Mouse (Mus musculus): Measurements from ENCODE around the gene Vat1. TPM values are rescaled to one million over a fixed set of nuclear protein-coding genes. Genes with fewer than 3 reads are reported as not detected.
"Not testable (repeated sequence)": the region's sequence is repeated elsewhere in the genome, so short reads cannot be mapped to it uniquely, and the experiment has no call there.

Vat1 gene
- polyA plus RNA-seq, 1 experiment, result 272 TPM

- H3K4me3 ChIP-seq (ENCODE audit: low read depth, low read length), result no peak overlapping the region
- H3K4me1 ChIP-seq (ENCODE audit: control insufficient read depth, insufficient read depth, insufficient read length, low read length), result no peaks in the 10 kb centered on the region
- H3K27ac ChIP-seq (ENCODE audit: insufficient read depth, low read depth, low read length), result no peak overlapping the region
- H3K36me3 ChIP-seq (ENCODE audit: control insufficient read depth, insufficient read depth, low read length), result no peaks in the 10 kb centered on the region
- no peak for TF ChIP-seq CTCF (IDR thresholded peaks at IDR 0.05; ENCODE audit: extremely low read depth, insufficient read length, insufficient replicate concordance, low read depth, low read length)
- TF ChIP-seq POLR2A (IDR thresholded peaks at IDR 0.05; ENCODE audit: low read depth, low read length), result no peak
- H3K27me3 ChIP-seq (ENCODE audit: control insufficient read depth, insufficient read depth, low read length), result no peaks in the 10 kb centered on the region
- WGBS, result 66% methylated on average over 7 of the region's 7 CpGs
These were observed 6.3 kb upstream of the Vat1 start for GRCm38 (mm10) chr11:101472336-101472735.

GRCm38 (mm10) chr11:101471926-101472325, 5.9 kb upstream of the Vat1 start:
- Histone ChIP-seq H3K27me3 (ENCODE audit: control insufficient read depth, insufficient read depth, low read length) (no peaks in the 10 kb centered on the region), H3K27ac (ENCODE audit: insufficient read depth, low read depth, low read length) (no peak overlapping the region), H3K36me3 (ENCODE audit: control insufficient read depth, insufficient read depth, low read length) (no peaks in the 10 kb centered on the region), H3K4me1 (ENCODE audit: control insufficient read depth, insufficient read depth, insufficient read length, low read length) (no peaks in the 10 kb centered on the region), H3K4me3 (ENCODE audit: low read depth, low read length) (no peak overlapping the region)
- TF ChIP-seq CTCF (IDR thresholded peaks at IDR 0.05; ENCODE audit: extremely low read depth, insufficient read length, insufficient replicate concordance, low read depth, low read length) (no peak), POLR2A (IDR thresholded peaks at IDR 0.05; ENCODE audit: low read depth, low read length) (no peak)
- WGBS, result 80% methylated on average over 3 of the region's 3 CpGs

DNA sequence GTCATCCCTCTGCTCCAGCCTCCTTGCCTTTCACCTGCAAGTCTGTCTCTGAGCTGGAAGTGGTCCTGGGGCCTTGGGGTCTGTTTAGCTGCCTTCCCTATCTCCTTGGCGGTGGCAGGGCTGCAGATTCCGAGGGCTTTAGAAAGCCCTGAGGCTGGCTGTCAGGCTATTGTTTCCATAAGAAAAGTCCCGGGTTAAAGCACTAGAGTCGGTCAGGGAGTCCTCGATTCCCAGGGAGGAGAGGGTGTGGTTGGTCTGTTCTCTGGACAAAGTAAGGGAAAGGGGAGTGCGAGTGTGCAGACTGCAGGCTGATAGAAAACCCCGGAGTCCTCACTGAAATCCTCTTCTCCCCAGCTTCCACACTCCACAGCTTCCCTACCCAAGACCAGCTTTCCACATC, 4.2 kb upstream of the Vat1 start:
- TF ChIP-seq POLR2A (IDR thresholded peaks at IDR 0.05; ENCODE audit: low read depth, low read length) (no peak), CTCF (IDR thresholded peaks at IDR 0.05; ENCODE audit: extremely low read depth, insufficient read length, insufficient replicate concordance, low read depth, low read length) (no peak)
- Histone ChIP-seq H3K36me3 (ENCODE audit: control insufficient read depth, insufficient read depth, low read length) (no peaks in the 10 kb centered on the region), H3K4me1 (ENCODE audit: control insufficient read depth, insufficient read depth, insufficient read length, low read length) (no peaks in the 10 kb centered on the region), H3K27me3 (ENCODE audit: control insufficient read depth, insufficient read depth, low read length) (no peaks in the 10 kb centered on the region), H3K4me3 (ENCODE audit: low read depth, low read length) (no peak overlapping the region), H3K27ac (ENCODE audit: insufficient read depth, low read depth, low read length) (no peak overlapping the region)
- WGBS, result 58% methylated on average over 7 of the region's 7 CpGs

- WGBS, result 79% methylated on average over 4 of the region's 4 CpGs
- no peak overlapping the region for H3K4me3 ChIP-seq (ENCODE audit: low read depth, low read length)
These were observed 3.1 kb upstream of the Vat1 start for GRCm38 (mm10) chr11:101469155-101469554.

GRCm38 (mm10) chr11:101468731-101469130, 2.7 kb upstream of the Vat1 start:
- no peak for TF ChIP-seq POLR2A (IDR thresholded peaks at IDR 0.05; ENCODE audit: low read depth, low read length)
- TF ChIP-seq CTCF (IDR thresholded peaks at IDR 0.05; ENCODE audit: extremely low read depth, insufficient read length, insufficient replicate concordance, low read depth, low read length), result no peak; the same call in 1 of the 2 replicates
- peaks cover 6% of the 10 kb centered on the region; the same call in 1 of the 2 replicates for H3K4me1 ChIP-seq (ENCODE audit: control insufficient read depth, insufficient read depth, insufficient read length, low read length)
- 21% methylated on average over 13 of the region's 13 CpGs for WGBS
- peak overlapping the region; percentile 69 for H3K4me3 ChIP-seq (ENCODE audit: low read depth, low read length)
- H3K27ac ChIP-seq (ENCODE audit: insufficient read depth, low read depth, low read length), result no peak overlapping the region
- no peaks in the 10 kb centered on the region for H3K27me3 ChIP-seq (ENCODE audit: control insufficient read depth, insufficient read depth, low read length)
- no peaks in the 10 kb centered on the region for H3K36me3 ChIP-seq (ENCODE audit: control insufficient read depth, insufficient read depth, low read length)

More at GRCm38 (mm10) chr11:101469155-101469554, 3.1 kb upstream of the Vat1 start:
- Histone ChIP-seq H3K27ac (ENCODE audit: insufficient read depth, low read depth, low read length) (no peak overlapping the region), H3K36me3 (ENCODE audit: control insufficient read depth, insufficient read depth, low read length) (no peaks in the 10 kb centered on the region), H3K4me1 (ENCODE audit: control insufficient read depth, insufficient read depth, insufficient read length, low read length) (peaks cover 2% of the 10 kb centered on the region; the same call in 1 of the 2 replicates), H3K27me3 (ENCODE audit: control insufficient read depth, insufficient read depth, low read length) (no peaks in the 10 kb centered on the region)
- no peak for TF ChIP-seq CTCF (IDR thresholded peaks at IDR 0.05; ENCODE audit: extremely low read depth, insufficient read length, insufficient replicate concordance, low read depth, low read length)

DNA sequence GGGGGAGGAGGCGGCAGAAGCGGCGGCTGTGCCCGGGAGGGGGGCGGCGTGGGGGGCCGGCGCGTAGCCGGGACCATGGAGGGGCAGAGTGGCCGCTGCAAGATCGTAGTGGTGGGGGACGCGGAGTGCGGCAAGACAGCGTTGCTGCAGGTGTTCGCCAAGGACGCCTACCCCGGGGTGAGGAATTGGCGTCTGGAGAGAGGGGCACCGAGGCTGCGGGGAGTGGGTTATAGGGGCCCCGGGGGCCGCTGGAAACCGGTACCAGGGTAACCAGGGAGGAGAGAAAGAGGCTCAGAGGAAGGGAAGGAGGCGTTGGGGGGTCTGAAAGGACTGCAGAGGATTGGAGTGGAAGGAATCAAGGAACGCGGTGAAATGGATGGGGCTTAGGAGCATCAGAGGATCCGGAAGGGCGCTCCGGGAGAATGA, 2.2 kb upstream of the Vat1 start:
- H3K36me3 ChIP-seq (ENCODE audit: control insufficient read depth, insufficient read depth, low read length), result no peaks in the 10 kb centered on the region
- H3K27ac ChIP-seq (ENCODE audit: insufficient read depth, low read depth, low read length), result no peak overlapping the region
- H3K27me3 ChIP-seq (ENCODE audit: control insufficient read depth, insufficient read depth, low read length), result no peaks in the 10 kb centered on the region
- H3K4me3 ChIP-seq (ENCODE audit: low read depth, low read length), result peak overlapping the region; percentile 69
- peaks cover 9% of the 10 kb centered on the region; the same call in 1 of the 2 replicates for H3K4me1 ChIP-seq (ENCODE audit: control insufficient read depth, insufficient read depth, insufficient read length, low read length)
- WGBS, result 2% methylated on average over 28 of the region's 31 CpGs
- TF ChIP-seq POLR2A (IDR thresholded peaks at IDR 0.05; ENCODE audit: low read depth, low read length) (no peak), CTCF (IDR thresholded peaks at IDR 0.05; ENCODE audit: extremely low read depth, insufficient read length, insufficient replicate concordance, low read depth, low read length) (no peak)

GRCm38 (mm10) chr11:101467477-101468262, 1.6 kb upstream of the Vat1 start:
- H3K36me3 ChIP-seq (ENCODE audit: control insufficient read depth, insufficient read depth, low read length), result no peaks in the 10 kb centered on the region; the same call in 1 of the 2 replicates
- H3K4me3 ChIP-seq (ENCODE audit: low read depth, low read length), result peak overlapping the region; percentile 69
- H3K4me1 ChIP-seq (ENCODE audit: control insufficient read depth, insufficient read depth, insufficient read length, low read length), result peaks cover 9% of the 10 kb centered on the region; the same call in 1 of the 2 replicates
- TF ChIP-seq POLR2A (IDR thresholded peaks at IDR 0.05; ENCODE audit: low read depth, low read length), result no peak
- peak; percentile 42; the same call in 1 of the 2 replicates for TF ChIP-seq CTCF (IDR thresholded peaks at IDR 0.05; ENCODE audit: extremely low read depth, insufficient read length, insufficient replicate concordance, low read depth, low read length)
- whole genome bisulfite sequencing, result 2% methylated on average over 45 of the region's 54 CpGs
- no peaks in the 10 kb centered on the region for H3K27me3 ChIP-seq (ENCODE audit: control insufficient read depth, insufficient read depth, low read length)
- peak overlapping the region; percentile 35; the same call in 1 of the 2 replicates for H3K27ac ChIP-seq (ENCODE audit: insufficient read depth, low read depth, low read length)

GRCm38 (mm10) chr11:101466552-101466950, 521 bp upstream of the Vat1 start:
- Histone ChIP-seq H3K4me1 (ENCODE audit: control insufficient read depth, insufficient read depth, insufficient read length, low read length) (peaks cover 15% of the 10 kb centered on the region), H3K36me3 (ENCODE audit: control insufficient read depth, insufficient read depth, low read length) (peaks cover 11% of the 10 kb centered on the region)
- H3K4me3 ChIP-seq (ENCODE audit: low read depth, low read length); H3K27me3 ChIP-seq (ENCODE audit: control insufficient read depth, insufficient read depth, low read length); H3K27ac ChIP-seq (ENCODE audit: insufficient read depth, low read depth, low read length): not testable (repeated sequence)
- 53% methylated on average over 5 of the region's 5 CpGs for WGBS

Data from small intestine, adult 2 months (tissue).